Mouse (Mus musculus) ES-Bruce4 (cell line): ENCODE results near the gene Ak3. TPM values are rescaled to one million over a fixed set of nuclear protein-coding genes. Genes with fewer than 3 reads are reported as not detected.
A peak's percentile ranks its signal among the peaks of the same experiment; 100 is the strongest.

Experiments
- H3K27ac ChIP-seq: 2 replicates; pipeline ENCODE4 v1.5.1; 2012; ENCODE audit warnings: low read length, inconsistent platforms; ENCODE audit not compliant: insufficient read depth
- H3K27me3 ChIP-seq: 2 replicates; pipeline ENCODE4 v1.6.1; 2012; ENCODE audit warnings: mild to moderate bottlenecking, low read length, inconsistent platforms; ENCODE audit not compliant: control insufficient read depth, poor library complexity, insufficient read depth, severe bottlenecking
- H3K36me3 ChIP-seq: 2 replicates; pipeline ENCODE4 v1.6.1; 2012; ENCODE audit warnings: inconsistent platforms, mild to moderate bottlenecking, low read length, moderate library complexity; ENCODE audit not compliant: control insufficient read depth, poor library complexity, insufficient read depth, severe bottlenecking
- H3K4me1 ChIP-seq: one replicate; pipeline ENCODE4 v1.8.1; 2011; ENCODE audit warnings: low read length; ENCODE audit not compliant: control insufficient read depth, insufficient read depth
- H3K4me3 ChIP-seq: 2 replicates; pipeline ENCODE4 v1.5.1; 2011; ENCODE audit warnings: low read depth, mild to moderate bottlenecking, low read length
- H3K9ac ChIP-seq: 2 replicates; pipeline ENCODE4 v1.6.1; 2012; ENCODE audit warnings: low read depth, mild to moderate bottlenecking, inconsistent platforms; ENCODE audit not compliant: poor library complexity, severe bottlenecking
- H3K9me3 ChIP-seq: replicated peaks from 2 replicates; pipeline ENCODE4 v1.6.1; 2012; ENCODE audit warnings: mild to moderate bottlenecking, low read length, inconsistent platforms; ENCODE audit not compliant: control insufficient read depth, poor library complexity, insufficient read depth, severe bottlenecking
- CTCF ChIP-seq: IDR thresholded peaks from one replicate; pipeline ENCODE4 v1.8.1; 2011; ENCODE audit warnings: low read depth, low read length
- EP300 ChIP-seq: IDR thresholded peaks from 2 replicates; pipeline ENCODE4 v1.6.1; 2011; ENCODE audit warnings: low read depth, low read length; ENCODE audit not compliant: insufficient read depth
- polyA plus RNA-seq: library from polyadenylated mRNA; stranded (reverse); fragments of >200 nt; gene quantifications from 2 replicates; pipeline ENCODE4 v1.2.4, GENCODE M21; 2011; ENCODE audit warnings: low read depth; ENCODE audit not compliant: missing spikeins, insufficient read depth, insufficient read length

Gene Ak3
- polyA plus RNA-seq, 1 experiment, result 23.3 TPM

DNA sequence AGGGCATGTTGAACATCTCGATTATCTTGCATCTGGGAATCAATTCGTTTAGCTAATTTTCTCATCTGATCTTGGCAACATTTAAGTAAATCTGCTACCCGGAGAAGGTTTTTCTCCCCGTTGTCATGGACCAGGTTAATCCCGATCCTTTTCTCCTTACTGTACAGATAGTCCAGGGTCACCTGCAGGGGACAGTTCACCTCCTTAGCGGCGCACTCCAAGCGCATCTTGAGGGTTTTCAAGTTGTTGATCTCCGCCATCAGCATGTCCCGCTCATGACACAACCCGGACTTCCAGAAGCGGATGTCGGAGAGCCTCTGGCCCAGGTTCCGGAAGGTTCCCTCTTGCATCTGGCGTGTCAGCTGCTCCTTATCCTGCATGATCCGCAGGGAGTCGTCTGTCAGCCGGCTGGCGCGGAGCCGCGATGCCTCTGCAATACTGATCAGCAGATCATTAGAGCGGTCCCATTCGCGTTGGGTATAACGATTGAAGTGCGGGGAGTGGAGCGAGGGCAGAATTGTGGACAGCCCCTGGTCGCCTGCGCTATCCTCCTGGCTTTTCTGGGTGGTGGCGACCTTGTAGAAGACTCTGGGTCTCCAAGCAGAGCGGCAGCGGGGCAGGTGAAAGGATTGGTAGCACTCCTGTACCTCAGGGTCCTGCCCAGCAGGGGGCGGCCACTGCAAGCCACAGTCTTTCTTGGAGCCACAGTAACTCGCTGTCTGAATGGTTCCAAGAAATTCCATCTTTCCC, 72.7 kb downstream of the Ak3 start:
- Histone ChIP-seq H3K27ac (no peak overlapping the region), H3K9ac (no peak overlapping the region), H3K4me3 (peak overlapping the region; percentile 72), H3K36me3 (no peaks in the 10 kb centered on the region), H3K9me3 (no peaks in the 10 kb centered on the region), H3K4me1 (no peaks in the 10 kb centered on the region), H3K27me3 (peaks cover 2% of the 10 kb centered on the region; the same call in 1 of the 2 replicates)
- TF ChIP-seq EP300 (no peak), CTCF (peak; percentile 85)

Other genes starting within 250 kb of the Ak3 start
- 0.27 and 0.88 TPM in 2 replicates for gene Slc1a1, start 212.9 kb downstream of the Ak3 start, polyA plus RNA-seq
- gene Plpp6, start 84.0 kb downstream of the Ak3 start, polyA plus RNA-seq, result 3.4 and 5.6 TPM in 2 replicates
- 0.72 and 1.7 TPM in 2 replicates for gene 4430402I18Rik, start 80.2 kb downstream of the Ak3 start, polyA plus RNA-seq
- gene Cdc37l1, start 57.6 kb downstream of the Ak3 start, polyA plus RNA-seq, result 58.9 and 59.3 TPM in 2 replicates
- 53.3 and 53.9 TPM in 2 replicates for gene Rcl1, start 53.4 kb upstream of the Ak3 start, polyA plus RNA-seq
- 10.9 and 12.6 TPM in 2 replicates for gene Jak2, start 203.9 kb upstream of the Ak3 start, polyA plus RNA-seq